Mouse (Mus musculus) liver, adult 2 months (tissue): ENCODE data around the gene Babam2. TPM values are rescaled to one million over a fixed set of nuclear protein-coding genes. Genes with fewer than 3 reads are reported as not detected.
"Not testable (repeated sequence)": the region's sequence is repeated elsewhere in the genome, so short reads cannot be mapped to it uniquely, and the experiment has no call there.

Source experiments
- DNase-seq: peaks from one replicate; pipeline ENCODE4 v3.0.0-alpha.2; 2011; ENCODE audit warnings: low read depth, low spot score; ENCODE audit errors: extremely low read depth
- H3K27ac ChIP-seq: fragments of 200-500 bp; replicated peaks from 2 replicates; pipeline ENCODE4 v1.5.1; 2012; ENCODE audit warnings: low read depth, mild to moderate bottlenecking, control low read depth, inconsistent platforms, low read length; ENCODE audit not compliant: insufficient read depth
- H3K27me3 ChIP-seq: fragments of 200-500 bp; 2 replicates; pipeline ENCODE4 v1.6.1; 2012; ENCODE audit warnings: mild to moderate bottlenecking, moderate library complexity, low read length, inconsistent platforms; ENCODE audit not compliant: control insufficient read depth, insufficient read depth
- H3K36me3 ChIP-seq: fragments of 200-500 bp; 2 replicates; pipeline ENCODE4 v1.6.1; 2012; ENCODE audit warnings: low read length, inconsistent platforms; ENCODE audit not compliant: control insufficient read depth, insufficient read depth
- H3K4me1 ChIP-seq: fragments of 200-500 bp; 2 replicates; pipeline ENCODE4 v1.6.1; 2011; ENCODE audit warnings: low read length; ENCODE audit not compliant: control insufficient read depth, insufficient read depth
- H3K4me3 ChIP-seq: fragments of 200-500 bp; 2 replicates; pipeline ENCODE4 v1.5.1; 2011; ENCODE audit warnings: low read depth, mild to moderate bottlenecking, control low read depth, low read length, moderate library complexity; ENCODE audit not compliant: insufficient read depth
- H3K79me2 ChIP-seq: fragments of 200-500 bp; 2 replicates; pipeline ENCODE4 v1.6.1; 2012; ENCODE audit warnings: inconsistent platforms, mild to moderate bottlenecking, low read length, moderate library complexity; ENCODE audit not compliant: control insufficient read depth, insufficient read depth
- H3K9ac ChIP-seq: fragments of 200-500 bp; 2 replicates; pipeline ENCODE4 v1.6.1; 2012; ENCODE audit warnings: low read depth, mild to moderate bottlenecking, control low read depth, inconsistent platforms, low read length
- CTCF ChIP-seq: fragments of 200-500 bp; IDR thresholded peaks from 2 replicates; pipeline ENCODE4 v1.5.1; 2011; ENCODE audit warnings: low read depth, low read length, control low read depth
- POLR2A ChIP-seq: fragments of 200-500 bp; IDR thresholded peaks from 2 replicates; pipeline ENCODE4 v1.6.1; 2011; ENCODE audit warnings: low read length, control low read depth; ENCODE audit not compliant: insufficient read depth; ENCODE audit errors: extremely low read depth
- WGBS: fragments of 180-500 bp; shearing (Covaris S2); methylation state at CpG from one replicate; pipeline ENCODE4 v1.1.7; 2018; 5-methylcytosine and 5-hydroxymethylcytosine counted together
- polyA plus RNA-seq: library from polyadenylated mRNA; depleted of rRNA; stranded (reverse); fragments of >200 nt; gene quantifications from 2 replicates; pipeline ENCODE4 v1.2.3, GENCODE M21; 2012
- total RNA-seq: library from RNA; depleted of rRNA; stranded (reverse); fragments of >200 nt; gene quantifications from 2 replicates; pipeline ENCODE4 v1.2.3, GENCODE M21; 2014

Gene Babam2
- total and polyA plus RNA-seq, 2 experiments, result 18.9 to 20.1 TPM

DNA sequence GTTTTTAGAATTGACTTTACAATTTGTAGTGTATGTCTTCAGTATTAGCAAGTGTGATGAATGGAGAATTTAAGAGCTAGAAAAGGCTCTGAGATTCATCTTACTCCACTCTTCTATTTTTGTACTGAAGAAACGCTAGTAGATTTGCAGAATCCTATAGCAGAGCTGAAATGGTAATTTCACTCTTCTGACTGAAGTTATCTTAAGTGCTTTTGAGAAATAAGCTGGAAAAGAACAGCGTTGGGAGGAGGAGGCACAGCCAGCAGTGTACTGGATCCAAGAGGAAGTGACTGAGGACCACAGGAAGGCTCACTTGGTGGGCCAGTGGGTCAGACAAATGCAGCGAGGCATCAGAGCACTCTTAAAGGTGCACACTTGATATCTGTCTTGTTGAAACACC, 90.1 kb downstream of the Babam2 start:
- DNase-seq, result no peak

DNA sequence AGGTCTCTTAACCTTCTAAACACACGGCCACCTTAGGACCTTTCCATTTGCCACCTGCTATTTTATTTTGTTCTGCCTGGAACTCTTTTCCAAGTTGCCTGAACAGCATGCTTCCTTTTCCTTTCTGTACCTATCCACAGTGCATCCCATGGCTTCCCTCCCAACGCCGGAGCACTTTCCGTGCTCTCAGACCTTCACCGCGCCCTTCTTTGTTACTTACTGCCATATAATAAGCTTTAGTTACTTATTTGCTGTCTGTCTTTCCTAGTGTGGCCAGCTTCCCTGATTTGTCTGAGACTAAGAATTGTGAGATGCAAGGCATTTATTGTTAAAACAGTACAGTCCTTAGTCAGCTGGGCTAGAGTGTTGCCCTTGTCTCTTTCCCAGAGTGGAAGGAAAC, 94.9 kb downstream of the Babam2 start:
- Histone ChIP-seq H3K79me2 (peaks cover 3% of the 10 kb centered on the region; the same call in 1 of the 2 replicates), H3K27me3 (no peaks in the 10 kb centered on the region), H3K4me1 (no peaks in the 10 kb centered on the region; the same call in 1 of the 2 replicates), H3K36me3 (no peaks in the 10 kb centered on the region), H3K9ac (no peak overlapping the region), H3K4me3 (no peak overlapping the region), H3K27ac (no peak overlapping the region)
- WGBS, result 94% methylated on average over 6 of the region's 6 CpGs
- TF ChIP-seq POLR2A (no peak), CTCF (no peak)
- DNase-seq, result no peak

More for the DNA sequence above, 90.1 kb downstream of the Babam2 start:
- WGBS, result 80% methylated on average over 3 of the region's 3 CpGs
- Histone ChIP-seq H3K4me1 (no peaks in the 10 kb centered on the region), H3K4me3 (no peak overlapping the region), H3K79me2 (peaks cover 6% of the 10 kb centered on the region; the same call in 1 of the 2 replicates), H3K9ac (no peak overlapping the region), H3K27ac (no peak overlapping the region), H3K36me3 (no peaks in the 10 kb centered on the region), H3K27me3 (no peaks in the 10 kb centered on the region)
- TF ChIP-seq POLR2A (no peak), CTCF (no peak)

DNA sequence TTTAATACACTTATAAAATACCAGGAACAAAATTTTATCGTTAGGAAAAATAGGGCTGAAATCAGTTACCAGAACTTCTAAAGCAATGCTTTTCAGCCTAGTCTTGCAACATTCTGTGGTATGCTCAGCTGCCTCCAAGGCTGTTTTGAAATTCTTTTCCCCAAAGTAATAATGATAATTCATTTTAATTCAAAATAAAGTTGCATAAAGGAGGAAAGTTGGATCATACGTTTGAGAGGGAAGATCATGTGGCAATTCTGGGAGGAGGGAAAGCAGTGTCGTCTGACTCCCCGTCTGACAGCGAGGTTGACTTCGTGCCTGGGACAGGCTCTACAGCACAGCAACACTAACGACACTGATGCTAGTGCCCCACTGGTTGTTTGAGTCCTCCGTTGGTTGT, 95.4 kb downstream of the Babam2 start:
- no peaks in the 10 kb centered on the region for H3K36me3 ChIP-seq
- H3K4me3 ChIP-seq, result no peak overlapping the region
- H3K79me2 ChIP-seq, result peaks cover 3% of the 10 kb centered on the region; the same call in 1 of the 2 replicates
- no peak for DNase-seq
- no peak for TF ChIP-seq CTCF
- TF ChIP-seq POLR2A, result no peak
- H3K4me1 ChIP-seq, result no peaks in the 10 kb centered on the region; the same call in 1 of the 2 replicates
- H3K9ac ChIP-seq, result no peak overlapping the region
- H3K27ac ChIP-seq, result no peak overlapping the region
- H3K27me3 ChIP-seq, result no peaks in the 10 kb centered on the region
- 90% methylated on average over 8 of the region's 8 CpGs for WGBS

- H3K79me2 ChIP-seq, result peaks cover 3% of the 10 kb centered on the region; the same call in 1 of the 2 replicates
- no peaks in the 10 kb centered on the region for H3K36me3 ChIP-seq
- no peak overlapping the region for H3K4me3 ChIP-seq
- H3K27ac ChIP-seq, result no peak overlapping the region
- no peaks in the 10 kb centered on the region; the same call in 1 of the 2 replicates for H3K4me1 ChIP-seq
- no peak for TF ChIP-seq CTCF
- TF ChIP-seq POLR2A, result no peak
- no peaks in the 10 kb centered on the region for H3K27me3 ChIP-seq
- no peak overlapping the region for H3K9ac ChIP-seq
- 98% methylated on average over 3 of the region's 3 CpGs for WGBS
- no peak for DNase-seq
Observed at GRCm38 (mm10) chr5:31795414-31795813, 97.9 kb downstream of the Babam2 start.

GRCm38 (mm10) chr5:31796979-31797378, 99.5 kb downstream of the Babam2 start:
- no peaks in the 10 kb centered on the region for H3K27me3 ChIP-seq
- no peak for DNase-seq
- no peaks in the 10 kb centered on the region for H3K36me3 ChIP-seq
- no peak overlapping the region for H3K9ac ChIP-seq
- H3K27ac ChIP-seq, result no peak overlapping the region
- H3K79me2 ChIP-seq, result no peaks in the 10 kb centered on the region
- H3K4me3 ChIP-seq, result no peak overlapping the region
- TF ChIP-seq POLR2A, result no peak
- no peaks in the 10 kb centered on the region; the same call in 1 of the 2 replicates for H3K4me1 ChIP-seq

DNA sequence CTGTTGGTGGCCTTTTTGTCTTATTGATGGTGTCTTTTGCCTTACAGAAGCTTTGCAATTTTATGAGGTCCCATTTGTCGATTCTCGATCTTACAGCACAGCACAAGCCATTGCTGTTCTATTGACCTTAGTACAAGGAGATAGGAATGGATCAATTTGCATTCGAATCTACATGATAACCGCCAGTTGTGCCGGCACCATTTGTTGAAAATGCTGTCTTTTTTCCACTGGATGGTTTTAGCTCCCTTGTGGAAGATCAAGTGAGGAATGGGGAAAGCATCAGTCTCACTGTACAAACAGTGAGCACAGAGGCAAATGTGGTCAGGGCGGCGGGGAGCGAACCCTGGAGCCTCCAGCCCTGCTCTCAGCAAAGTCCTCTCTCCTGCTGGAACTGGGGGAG, 106.7 kb downstream of the Babam2 start:
- H3K4me3 ChIP-seq, H3K4me1 ChIP-seq, H3K79me2 ChIP-seq, DNase-seq, H3K36me3 ChIP-seq, H3K27me3 ChIP-seq, H3K9ac ChIP-seq, H3K27ac ChIP-seq: not testable (repeated sequence)
- 84% methylated on average over 8 of the region's 8 CpGs for WGBS
